Mouse (Mus musculus): ENCODE data around the gene Gm17651. TPM values are rescaled to one million over a fixed set of nuclear protein-coding genes. Genes with fewer than 3 reads are reported as not detected.

Gm17651 gene
- total and polyA plus RNA-seq, 3 experiments, result not detected

DNA sequence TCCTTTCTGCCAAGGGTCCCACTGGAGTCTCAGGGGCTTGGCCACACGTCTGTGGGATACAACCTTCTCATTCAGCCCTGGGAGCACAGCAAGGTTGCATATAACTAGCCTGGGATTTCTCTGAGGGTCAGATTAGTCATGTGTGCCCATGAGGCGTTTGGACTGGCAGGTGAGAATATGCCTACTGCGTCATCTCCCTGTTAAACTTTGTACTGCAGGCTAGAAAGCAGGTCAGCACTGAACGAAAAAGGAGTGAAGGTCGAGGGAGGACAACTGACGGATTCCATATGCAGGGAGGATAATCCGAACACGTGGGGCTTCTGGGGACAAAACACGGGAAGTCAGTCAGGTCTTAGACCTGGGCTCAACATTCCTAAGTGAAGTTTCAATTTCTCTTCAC, 22.8 kb upstream of the Gm17651 start:
- dilution Hi-C loops (cut with MboI; ENCODE audit: extremely low pct_ligation_motif_present, extremely low pct_unique_long_range_greater_than_20kb, low sequenced_read_pairs), result no loop called here
- H3K4me2 ChIP-seq (ENCODE audit: insufficient read depth, low read depth, poor library complexity, severe bottlenecking), result no peak overlapping the region

DNA sequence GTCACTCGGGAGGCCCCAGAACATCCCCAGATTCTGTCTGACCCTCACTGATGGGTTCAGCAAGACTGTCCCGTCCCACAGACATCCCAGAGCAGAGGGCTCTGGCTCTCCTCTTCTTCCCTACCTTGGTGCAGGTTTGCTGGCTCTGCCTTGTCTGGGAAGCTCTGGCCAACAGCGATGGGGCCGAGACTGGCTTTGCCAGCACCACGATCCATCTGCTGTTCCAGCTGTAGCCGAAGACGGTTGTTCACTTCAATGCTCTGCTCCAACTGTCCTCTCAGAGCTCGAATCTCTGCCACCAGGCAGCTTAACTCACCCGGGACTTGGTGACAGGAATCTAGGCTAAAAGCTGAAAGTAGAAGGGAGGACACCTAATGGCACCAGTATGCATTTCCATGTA, 22.4 kb upstream of the Gm17651 start:
- Histone ChIP-seq H3K4me1 (ENCODE audit: control insufficient read depth in 1 of 2, insufficient read depth in 2 of 2) (no peaks in the 10 kb centered on the region), H3K9me3 (replicated peaks; ENCODE audit: low read length) (no peaks in the 10 kb centered on the region), H3K79me2 (replicated peaks; ENCODE audit: control insufficient read depth, extremely low read depth, insufficient read depth, poor library complexity, severe bottlenecking) (no peaks in the 10 kb centered on the region), H3K27ac (ENCODE audit: insufficient read depth, low read depth) (no peak overlapping the region), H3K27me3 (replicated peaks) (peaks cover 19% of the 10 kb centered on the region), H3K36me3 (replicated peaks in 1 of 2; ENCODE audit: control insufficient read depth in 1 of 2, insufficient read depth in 1 of 2, low read length in 1 of 2) (no peaks in the 10 kb centered on the region), H3K4me3 (replicated peaks in 1 of 3; ENCODE audit: low read depth in 2 of 3, low read length in 2 of 3, poor library complexity in 1 of 3) (no peak overlapping the region), H3K4me2 (ENCODE audit: insufficient read depth, low read depth, poor library complexity, severe bottlenecking) (no peak overlapping the region), H3K9ac (ENCODE audit: insufficient read depth, low read depth) (no peak overlapping the region)
- TF ChIP-seq ELF1 (IDR thresholded peaks at IDR 0.05; ENCODE audit: low read depth, low read length) (no peak), USF2 (conservative IDR thresholded peaks at IDR 0.05; ENCODE audit: low read depth, low read length) (no peak), NELFE (IDR thresholded peaks at IDR 0.05; ENCODE audit: low read depth, low read length) (no peak), NRF1 (IDR thresholded peaks at IDR 0.05; ENCODE audit: low read depth, low read length) (no peak), USF1 (IDR thresholded peaks at IDR 0.05; ENCODE audit: low read depth, low read length) (no peak), MAZ (IDR thresholded peaks at IDR 0.05; ENCODE audit: low read depth, low read length) (no peak), MXI1 (IDR thresholded peaks at IDR 0.05; ENCODE audit: low read depth, low read length) (no peak), CHD2 (IDR thresholded peaks at IDR 0.05; ENCODE audit: low read length) (no peak), PAX5 (IDR thresholded peaks at IDR 0.05; ENCODE audit: low read length) (no peak), RCOR1 (conservative IDR thresholded peaks at IDR 0.05; ENCODE audit: low read depth, low read length) (no peak), TBP (conservative IDR thresholded peaks at IDR 0.05; ENCODE audit: low read depth, low read length) (no peak), UBTF (IDR thresholded peaks at IDR 0.05; ENCODE audit: low read depth, low read length) (no peak), TCF12 (IDR thresholded peaks at IDR 0.05; ENCODE audit: low read depth, low read length) (no peak), ZNF384 (IDR thresholded peaks at IDR 0.05; ENCODE audit: low read depth, low read length) (no peak)
- no peak for DNase-seq (ENCODE audit: extremely low read depth)
- in situ Hi-C loops (cut with MboI; ENCODE audit: low pct_ligation_motif_present, low pct_unique_long_range_greater_than_20kb, low sequenced_read_pairs), result loop anchor here (25.0 kb wide), 1 partner anchor 465 kb away; the partner anchor contains the start of gene Adam30
- dilution Hi-C loops (cut with MboI; ENCODE audit: extremely low pct_ligation_motif_present, extremely low pct_unique_long_range_greater_than_20kb, low sequenced_read_pairs), result no loop called here

More for the DNA sequence above, 22.8 kb upstream of the Gm17651 start:
- no peak overlapping the region for H3K4me3 ChIP-seq (replicated peaks in 1 of 3; ENCODE audit: low read depth in 2 of 3, low read length in 2 of 3, poor library complexity in 1 of 3)
- TF ChIP-seq POLR2A (IDR thresholded peaks at IDR 0.05; ENCODE audit: low read depth, low read length) (no peak), E2F4 (IDR thresholded peaks at IDR 0.05; ENCODE audit: insufficient replicate concordance, low read depth, low read length) (no peak), USF2 (conservative IDR thresholded peaks at IDR 0.05; ENCODE audit: low read depth, low read length) (no peak), USF1 (IDR thresholded peaks at IDR 0.05; ENCODE audit: low read depth, low read length) (no peak), ELF1 (IDR thresholded peaks at IDR 0.05; ENCODE audit: low read depth, low read length) (no peak), CTCF (conservative IDR thresholded peaks at IDR 0.05 in 1 of 2, IDR thresholded peaks at IDR 0.05 in 1 of 2; ENCODE audit: low read depth in 2 of 2, low read length in 2 of 2) (no peak)
- H3K9ac ChIP-seq (ENCODE audit: insufficient read depth, low read depth), result no peak overlapping the region
- H3K4me1 ChIP-seq (ENCODE audit: control insufficient read depth in 1 of 2, insufficient read depth in 2 of 2), result no peaks in the 10 kb centered on the region
- no peaks in the 10 kb centered on the region for H3K9me3 ChIP-seq (replicated peaks; ENCODE audit: low read length)
- peaks cover 19% of the 10 kb centered on the region for H3K27me3 ChIP-seq (replicated peaks)
- H3K79me2 ChIP-seq (replicated peaks; ENCODE audit: control insufficient read depth, extremely low read depth, insufficient read depth, poor library complexity, severe bottlenecking), result no peaks in the 10 kb centered on the region
- in situ Hi-C loops (cut with MboI; ENCODE audit: low pct_ligation_motif_present, low pct_unique_long_range_greater_than_20kb, low sequenced_read_pairs), result loop anchor here (25.0 kb wide), 1 partner anchor 465 kb away; the partner anchor contains the start of gene Adam30
- no peaks in the 10 kb centered on the region for H3K36me3 ChIP-seq (replicated peaks in 1 of 2; ENCODE audit: control insufficient read depth in 1 of 2, insufficient read depth in 1 of 2, low read length in 1 of 2)
- H3K27ac ChIP-seq (ENCODE audit: insufficient read depth, low read depth), result no peak overlapping the region
- no peak for DNase-seq (ENCODE audit: extremely low read depth)

Measured in CH12.LX (cell line).